Mouse (Mus musculus) monocyte, adult 5-6 weeks (primary cell): ENCODE data around the gene Tubgcp5. TPM values are rescaled to one million over a fixed set of nuclear protein-coding genes. Genes with fewer than 3 reads are reported as not detected.
"Not testable (repeated sequence)": the region's sequence is repeated elsewhere in the genome, so short reads cannot be mapped to it uniquely, and the experiment has no call there.

ENCODE experiments used
- ATAC-seq: fragments of 153-309, 156-312 bp; replicated peaks from 2 replicates; pipeline ENCODE4 v1.8.0; 2017; ENCODE audit warnings: mild to moderate bottlenecking; ENCODE audit not compliant: low TSS enrichment, insufficient number of reproducible peaks, severe bottlenecking, poor library complexity, low FRiP score
- total RNA-seq: library from RNA; stranded (forward); fragments of 200-1000, 200-491, 200-594 nt; gene quantifications from 3 replicates; pipeline ENCODE4 v1.2.3, GENCODE M21; 2017

Gene Tubgcp5
- 26.8 to 39.9 TPM (median 34.7 TPM) in 3 replicates for total RNA-seq

DNA sequence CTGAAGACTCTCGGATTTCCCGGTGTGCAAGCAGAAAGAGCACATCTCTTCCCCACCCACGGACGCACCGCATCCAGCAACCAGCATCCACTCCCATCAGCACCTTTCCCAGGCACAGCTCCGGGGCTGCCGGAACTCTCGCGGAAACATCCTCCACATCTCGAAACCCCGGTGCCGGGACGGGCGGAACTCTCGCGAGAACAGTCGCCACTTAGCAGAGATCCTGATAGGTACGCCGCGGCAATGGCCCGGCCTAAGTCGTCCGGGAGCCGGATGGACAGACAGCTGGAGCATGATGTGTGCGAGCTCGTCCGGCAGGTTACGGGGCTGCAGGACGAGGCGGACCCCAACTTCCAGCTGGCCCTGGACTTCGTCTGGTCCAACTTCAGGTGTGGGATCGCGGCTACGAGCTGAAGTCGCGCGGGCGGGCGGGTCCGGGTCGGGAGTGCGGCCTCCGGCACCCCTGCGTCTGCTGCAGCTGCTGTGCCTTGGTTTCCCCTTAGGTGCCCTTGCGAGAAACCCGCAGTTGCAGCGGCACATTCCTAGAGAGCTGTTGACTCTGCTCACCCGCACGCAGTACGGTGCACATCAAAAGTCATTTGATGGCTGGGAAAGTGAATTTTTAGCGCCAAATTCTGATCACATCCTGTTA is at the start of gene Tubgcp5:
TSS of gene Tubgcp5 (plus strand) at position 203 of the 652 bp plus-strand sequence.
- ATAC-seq, result peak; percentile 98

DNA sequence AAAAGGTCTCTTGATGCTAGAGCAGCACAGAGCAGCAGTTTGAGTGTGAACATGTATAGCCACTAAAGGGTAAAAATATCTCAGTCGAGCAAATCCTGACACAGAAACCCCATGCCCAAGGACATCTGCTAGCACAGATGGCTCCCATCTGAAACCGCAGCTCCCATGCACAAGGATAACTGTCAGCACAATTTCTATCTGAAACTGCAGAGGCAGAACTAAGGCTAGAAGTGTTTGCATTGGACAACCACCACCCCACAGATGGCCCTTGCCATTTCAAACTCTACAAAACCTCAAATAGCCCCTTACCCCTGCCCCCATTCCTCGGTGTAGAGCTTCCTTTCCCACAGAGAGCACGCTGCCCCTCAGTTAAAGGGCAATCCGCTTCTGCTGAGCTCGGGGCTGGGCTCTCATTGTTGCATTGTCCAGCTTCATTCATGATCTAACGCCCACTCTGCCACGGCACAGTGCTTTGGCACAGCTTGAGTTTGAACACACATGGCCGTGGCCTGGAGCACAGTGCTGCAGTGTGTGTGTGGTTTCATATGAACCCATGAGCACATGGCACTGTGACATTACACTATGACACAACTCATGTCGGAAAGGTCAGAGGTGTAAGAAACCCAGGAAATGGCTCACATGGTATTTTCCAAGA is 49.3 kb upstream of the Tubgcp5 start:
- no peak for ATAC-seq

DNA sequence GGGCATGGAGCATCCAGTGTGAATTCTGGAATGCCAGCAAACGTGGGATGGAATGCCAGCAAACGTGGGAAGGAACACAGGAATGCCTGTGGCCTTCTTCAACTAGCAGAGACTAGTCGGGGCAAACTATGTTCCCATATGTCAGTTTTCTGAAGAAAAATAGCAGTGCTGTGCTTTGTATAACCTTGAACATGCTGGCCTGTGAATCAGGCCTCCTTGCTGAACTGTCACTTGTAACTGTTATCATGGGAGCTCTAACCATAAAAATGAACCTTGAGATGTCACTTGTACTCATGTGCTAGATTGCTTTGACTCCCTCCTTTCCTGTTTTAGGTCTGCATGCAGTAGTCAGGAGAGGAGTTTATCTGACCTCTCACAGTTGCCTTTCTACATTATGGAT is 43.1 kb upstream of the Tubgcp5 start:
- no peak for ATAC-seq

DNA sequence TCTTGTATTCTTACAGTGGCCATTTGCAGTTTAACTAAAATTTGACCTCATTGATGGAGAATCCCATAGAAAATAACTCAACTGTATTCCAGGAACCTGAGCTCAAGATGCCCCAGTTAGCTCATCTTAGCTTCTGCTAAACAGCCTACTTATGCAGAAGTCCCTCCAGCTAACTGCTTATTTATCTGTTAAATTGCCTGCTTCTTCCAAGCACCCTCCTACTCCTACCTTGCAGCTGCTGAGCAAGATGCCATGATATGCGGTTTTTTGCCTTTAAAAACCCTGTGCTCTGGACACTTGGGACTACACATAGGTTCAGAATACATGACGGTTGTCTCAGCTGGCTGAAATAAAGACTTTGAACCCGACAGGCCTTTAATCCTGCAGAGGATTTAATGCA is 34.6 kb upstream of the Tubgcp5 start:
- ATAC-seq, result no peak

DNA sequence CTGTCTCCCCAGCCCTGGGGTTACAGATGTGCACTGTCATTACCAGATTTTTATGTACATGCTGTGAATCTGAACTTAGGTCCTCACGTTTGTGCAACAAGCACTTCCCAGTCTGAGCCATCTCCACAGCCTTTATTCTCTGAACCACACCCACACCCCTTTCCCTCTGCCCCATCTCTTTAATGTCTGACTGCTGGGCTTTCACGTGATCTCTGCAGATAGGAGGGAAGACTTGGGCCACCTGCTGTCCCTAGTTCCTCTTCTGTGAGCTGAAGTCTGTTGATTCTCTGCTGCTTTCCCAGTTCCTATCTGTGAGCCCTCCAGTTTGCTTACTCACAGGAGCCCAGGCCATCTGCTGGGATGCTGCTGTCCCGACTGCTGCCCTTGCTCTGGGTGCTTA is 26.0 kb upstream of the Tubgcp5 start, which contains the start of gene Siglech:
TSS of gene Siglech (plus strand) at position 253 of the 400 bp plus-strand sequence.
- no peak for ATAC-seq

DNA sequence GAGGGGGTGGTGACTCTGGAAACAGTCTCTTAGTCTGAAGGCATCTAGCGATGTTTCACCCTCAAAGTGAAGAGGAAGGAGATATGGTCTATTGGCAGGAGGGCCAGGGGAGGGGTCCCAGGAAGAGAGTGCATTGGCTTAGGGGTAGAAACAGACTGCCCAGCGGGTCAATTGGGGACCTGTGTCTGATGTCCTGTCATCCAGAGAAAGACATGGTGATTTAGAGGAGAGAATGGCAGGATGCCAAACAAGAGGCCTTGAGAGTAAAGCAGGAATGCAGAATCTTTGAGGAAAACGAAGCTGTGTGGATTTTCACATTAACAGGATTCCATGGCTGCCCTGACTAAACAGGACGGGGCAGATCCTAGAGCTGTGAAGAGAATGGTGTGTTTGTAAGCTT is 13.9 kb upstream of the Tubgcp5 start:
- no peak for ATAC-seq

DNA sequence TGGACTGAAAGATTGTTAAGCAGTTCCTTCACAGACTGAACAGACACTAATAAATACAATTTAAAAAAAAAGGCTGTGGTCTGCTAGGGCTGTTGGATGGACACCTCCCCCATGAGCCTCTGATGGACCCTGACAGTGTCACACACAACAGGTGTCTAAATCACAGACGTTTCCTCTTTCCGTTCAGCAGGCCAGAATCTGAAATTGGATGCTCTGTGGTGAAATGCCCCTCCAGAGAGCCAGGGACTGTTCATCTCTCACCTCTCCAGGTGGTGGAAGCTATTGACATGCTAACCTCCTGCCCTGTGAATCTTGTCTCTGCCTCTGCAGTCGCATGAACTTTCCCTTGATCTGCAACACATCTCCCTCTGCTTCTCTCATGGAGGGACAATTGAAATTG is 11.5 kb upstream of the Tubgcp5 start:
- ATAC-seq, result no peak

DNA sequence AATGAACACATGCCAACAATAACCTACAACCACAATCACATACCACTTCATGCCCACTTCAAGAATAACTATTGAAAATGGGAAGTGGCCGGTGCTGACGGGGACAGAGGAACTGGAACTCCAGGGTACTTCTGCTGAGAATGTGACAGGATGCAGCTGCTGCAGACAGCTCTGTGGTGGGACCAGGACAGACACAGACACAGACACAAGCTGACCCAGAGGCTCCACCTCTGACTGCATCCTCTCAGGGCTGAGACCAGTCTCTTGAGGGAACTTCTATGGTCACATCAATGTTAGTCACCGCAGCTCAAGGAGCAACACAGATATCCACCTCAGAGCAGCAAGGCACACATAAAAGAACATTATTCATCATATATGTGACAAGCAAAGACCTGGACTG is 9.4 kb upstream of the Tubgcp5 start:
- peak; percentile 83 for ATAC-seq

DNA sequence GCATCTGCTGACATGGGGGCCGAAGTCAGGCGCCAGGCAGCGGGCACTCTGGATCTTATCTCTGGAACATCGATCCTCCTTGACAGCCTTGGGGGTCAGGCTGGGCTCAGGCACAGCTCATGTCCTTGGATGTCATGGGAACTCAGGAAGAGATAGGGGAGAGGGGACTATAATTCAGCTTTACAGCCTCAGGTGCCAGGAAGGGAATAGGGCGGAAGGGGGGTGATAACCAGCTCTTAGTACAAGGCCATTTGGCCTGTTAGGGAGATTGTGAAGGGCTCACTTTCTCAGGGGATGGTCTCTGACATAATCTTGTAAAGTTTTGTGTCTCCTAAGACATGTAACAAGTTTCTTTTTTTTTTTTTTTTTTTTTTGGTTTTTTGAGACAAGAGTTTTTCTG is 3.4 kb upstream of the Tubgcp5 start:
- not testable (repeated sequence) for ATAC-seq

DNA sequence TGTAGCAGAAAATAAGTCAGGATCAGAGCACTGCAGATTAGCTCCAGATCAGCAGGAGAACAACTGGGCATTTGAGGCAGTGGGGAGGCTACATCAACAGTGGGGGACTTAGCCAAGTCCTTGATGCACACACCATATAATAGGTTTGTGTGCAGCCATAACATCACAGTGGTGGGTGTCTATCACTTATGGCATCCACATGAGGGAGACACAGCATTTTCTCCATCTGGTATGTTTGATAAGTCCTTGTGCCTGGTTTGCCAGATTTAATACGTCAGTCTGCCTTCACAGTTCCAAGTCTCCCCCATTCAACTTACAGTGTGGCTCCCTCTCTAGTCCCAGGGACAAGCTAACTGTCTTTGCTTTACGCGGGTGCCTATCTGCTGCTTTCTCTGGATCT is 1.7 kb upstream of the Tubgcp5 start:
- no peak for ATAC-seq

DNA sequence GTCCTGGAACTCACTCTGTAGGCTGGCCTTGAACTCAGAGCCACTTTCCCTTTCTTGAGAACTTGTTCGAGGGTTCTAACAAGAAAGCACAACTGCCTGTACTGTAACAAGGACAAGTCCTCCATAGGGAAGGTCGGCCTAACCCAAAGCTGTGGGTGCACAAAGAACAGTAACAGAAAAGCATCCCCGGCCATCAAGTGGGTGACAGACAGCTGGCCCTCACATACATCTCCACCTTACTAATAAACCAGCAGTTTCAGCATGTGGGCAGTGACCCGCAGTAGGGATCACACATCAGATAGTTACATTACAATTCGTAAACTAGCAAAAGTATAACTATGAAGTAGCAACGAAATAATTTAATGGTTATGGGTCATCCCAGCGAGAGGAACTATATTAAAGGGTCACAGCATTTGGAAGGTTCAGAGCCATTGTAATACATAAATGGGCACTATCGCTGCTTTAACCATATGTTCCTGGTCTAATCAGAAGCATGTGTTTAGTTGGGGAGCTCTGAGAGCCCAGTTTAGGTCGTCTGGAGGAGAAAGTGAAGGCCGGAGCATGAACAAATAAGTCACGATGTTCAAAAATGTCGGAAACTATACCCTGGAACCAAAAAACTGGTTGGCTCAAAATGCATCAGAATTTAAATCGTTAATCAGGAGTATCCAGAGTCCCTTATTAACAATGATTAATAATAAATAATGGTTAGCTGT is 560 bp upstream of the Tubgcp5 start:
- no peak for ATAC-seq

DNA sequence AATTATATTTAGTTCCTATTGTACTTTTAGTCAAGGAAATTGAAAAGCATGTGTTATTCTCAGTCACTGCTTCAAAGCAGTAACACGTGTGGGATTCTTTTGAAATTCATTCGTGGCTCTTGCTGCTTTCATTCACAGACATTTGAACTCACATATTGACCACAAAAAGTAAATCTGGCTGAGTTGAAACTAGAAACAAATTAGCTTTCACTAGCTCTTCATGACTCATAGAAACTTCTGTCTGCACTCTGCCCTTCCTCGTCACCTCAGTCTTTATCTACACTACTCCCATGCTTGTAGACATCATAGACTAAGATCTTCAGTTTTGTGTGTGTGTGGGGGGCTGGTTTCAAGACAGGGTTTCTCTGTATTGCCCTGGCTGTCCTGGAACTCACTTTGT is 6.0 kb downstream of the Tubgcp5 start:
- no peak for ATAC-seq

DNA sequence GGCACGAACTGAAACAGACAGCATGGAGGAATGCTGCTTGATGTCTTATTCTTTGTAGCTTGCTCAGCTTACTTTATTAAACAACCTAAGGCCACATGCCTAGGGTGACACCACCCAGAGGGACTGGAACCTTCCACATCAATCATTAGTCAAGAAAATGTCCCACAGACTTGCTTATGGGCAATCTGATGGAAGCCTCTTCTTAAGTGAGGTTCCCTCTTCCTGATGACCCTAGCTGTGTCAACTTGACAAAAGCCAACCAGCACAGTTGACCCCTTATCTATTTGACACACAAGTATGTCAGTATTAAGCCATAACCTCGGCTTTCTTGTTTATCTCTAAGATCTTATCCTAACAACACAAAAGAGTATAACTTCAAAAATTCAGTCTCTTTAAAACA is 16.0 kb downstream of the Tubgcp5 start:
- ATAC-seq, result no peak

DNA sequence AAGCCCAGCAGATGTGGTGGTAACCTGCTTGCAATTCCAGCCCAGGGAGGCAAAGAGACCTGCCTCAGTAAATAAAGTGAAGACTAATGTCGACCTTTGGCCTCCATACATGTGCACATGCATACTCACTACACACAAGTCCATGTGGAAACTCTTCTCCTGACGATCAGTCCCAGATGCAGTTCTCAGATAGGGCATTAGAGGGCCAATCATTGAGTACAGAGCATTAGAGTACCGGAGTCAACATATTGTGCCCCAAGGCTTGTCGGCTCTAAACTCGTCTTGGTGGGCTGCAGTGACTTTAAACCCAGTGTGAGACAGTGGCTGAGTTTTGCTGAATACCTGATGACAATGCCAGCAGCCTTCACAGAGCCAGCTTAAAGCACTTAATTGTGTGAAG is 30.5 kb downstream of the Tubgcp5 start:
- no peak for ATAC-seq

DNA sequence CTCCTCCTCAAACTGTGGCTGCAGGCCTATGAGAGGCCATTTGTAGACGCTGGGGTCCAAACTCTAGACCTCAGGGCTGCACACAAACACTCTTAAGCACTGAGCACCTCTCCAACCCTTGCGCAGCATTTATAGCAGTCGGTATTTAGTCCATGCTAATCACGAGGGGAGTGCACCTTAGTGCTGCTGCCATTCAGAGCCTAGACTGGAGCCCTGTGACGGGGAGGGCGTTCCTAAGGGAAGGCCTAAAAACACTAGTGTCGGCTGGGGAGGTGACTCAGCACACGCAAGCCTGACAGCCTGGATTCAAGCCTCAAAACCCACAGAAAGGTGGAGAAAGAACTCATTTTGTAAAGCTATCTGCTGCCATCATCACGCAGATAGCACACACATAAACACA is 33.6 kb downstream of the Tubgcp5 start:
- no peak for ATAC-seq

DNA sequence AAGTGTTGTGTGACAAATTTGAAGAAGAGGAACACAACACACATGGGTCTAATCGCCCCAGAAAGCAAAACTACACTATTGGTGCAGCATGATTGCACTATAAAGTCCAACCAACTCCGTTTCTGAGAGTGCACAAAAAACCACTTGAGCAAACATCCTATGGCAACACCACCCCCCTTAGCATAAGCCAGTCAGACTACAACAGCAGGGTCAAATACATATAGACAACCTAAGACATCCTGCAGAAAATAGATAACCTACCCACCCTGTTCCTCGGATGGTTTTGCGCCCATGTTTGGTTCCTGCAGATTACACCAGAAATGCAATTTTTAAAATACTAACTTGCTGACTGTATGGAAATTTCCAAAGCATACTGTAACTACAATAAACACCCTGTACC is 42.9 kb downstream of the Tubgcp5 start:
- ATAC-seq, result no peak

DNA sequence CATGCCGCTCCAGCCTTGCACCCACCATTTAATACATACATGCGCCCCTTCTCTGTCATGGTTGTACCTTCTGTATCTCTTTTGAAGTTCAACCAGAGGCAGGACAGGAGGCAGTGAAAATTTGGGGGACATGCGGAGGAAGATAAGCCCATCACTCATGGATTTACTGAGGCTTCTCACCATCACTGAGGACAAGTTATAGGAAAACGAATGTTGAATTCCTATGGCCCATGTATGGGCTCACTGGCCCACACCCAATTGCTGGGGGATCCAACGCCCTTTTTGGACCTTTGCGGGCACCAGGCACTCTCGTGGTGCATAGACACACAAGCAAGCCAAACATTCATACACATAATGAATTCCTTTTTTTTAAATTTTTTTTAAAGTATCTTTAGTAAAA is 47.5 kb downstream of the Tubgcp5 start, which contains the start of gene Cyfip1:
TSS of gene Cyfip1 (plus strand) at position 301 of the 400 bp plus-strand sequence.
- no peak for ATAC-seq

DNA sequence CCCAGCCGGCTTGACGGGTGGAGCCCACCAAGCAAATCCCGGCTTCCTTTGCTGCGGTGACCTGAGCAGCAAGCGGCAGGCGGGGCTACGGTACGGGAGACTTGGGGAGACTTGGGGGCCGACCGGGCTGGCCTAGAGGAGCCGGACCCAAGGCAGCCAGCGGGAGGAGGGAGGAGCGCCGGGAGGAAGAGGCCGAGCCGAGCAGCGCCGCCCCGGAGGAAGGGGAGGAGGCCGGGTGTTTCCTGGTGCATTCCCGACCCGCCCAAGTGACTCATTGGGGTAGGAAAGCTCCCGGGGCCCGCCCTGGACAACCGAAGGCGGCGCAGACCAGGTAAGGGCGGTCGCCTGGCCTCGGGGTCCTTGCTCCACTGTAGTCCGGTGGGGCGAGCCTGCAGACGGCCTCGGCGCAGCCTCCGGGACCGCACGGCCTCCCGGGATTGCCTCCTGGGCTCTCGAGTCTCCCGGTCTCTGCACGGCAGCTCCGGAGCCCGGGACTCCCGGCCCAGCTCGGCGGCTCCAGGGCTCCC is 48.1 kb downstream of the Tubgcp5 start:
- ATAC-seq, result peak; percentile 66

DNA sequence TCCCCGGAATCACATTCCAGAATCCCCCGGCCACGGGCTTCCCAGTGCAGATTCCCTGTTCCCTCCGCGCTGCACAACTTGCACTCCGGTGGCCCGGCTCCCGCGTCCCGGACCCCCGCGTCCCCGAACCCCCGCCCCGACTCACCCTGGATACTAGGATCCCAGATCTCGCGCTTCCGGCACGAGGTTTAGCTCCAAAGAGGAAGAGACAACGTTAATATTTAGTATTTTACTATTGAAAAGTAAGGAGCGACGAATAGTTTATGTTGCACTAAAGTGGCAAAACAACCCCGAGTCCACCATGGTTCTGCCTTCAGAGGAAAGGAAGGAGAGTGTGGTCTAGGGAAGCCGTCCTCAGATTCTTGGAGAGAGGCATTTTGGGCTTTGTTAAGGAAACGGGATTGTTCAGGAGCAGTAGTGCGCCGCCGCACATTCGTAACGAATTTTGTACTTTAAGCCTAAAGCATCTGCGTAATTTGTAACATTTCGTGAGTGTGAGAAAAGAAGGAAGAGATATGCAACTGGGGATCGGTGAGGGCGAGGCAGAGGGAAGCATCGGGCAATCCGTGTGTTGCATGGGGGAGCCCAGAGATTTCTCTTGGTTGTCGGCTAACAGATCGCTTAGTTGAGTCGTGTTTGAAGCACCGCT is 48.7 kb downstream of the Tubgcp5 start:
- no peak for ATAC-seq
